Mouse (Mus musculus) 3T3-L1 (cell line): ENCODE measurements around the gene Pabpc4.

Experiments
- DNase-seq: peaks from one replicate; pipeline ENCODE4 v3.0.0-alpha.2; 2015; ENCODE audit warnings: low read depth, low spot score

Gene Pabpc4

GRCm38 (mm10) chr4:123261721-123262401, at the start of gene Pabpc4:
Gene Pabpc4 (plus strand): TSS chr4:123262351.
- DNase-seq, result no peak

- DNase-seq, result no peak
These were observed 48.2 kb upstream of the Pabpc4 start for GRCm38 (mm10) chr4:123213975-123214374.

GRCm38 (mm10) chr4:123215367-123215766, 46.8 kb upstream of the Pabpc4 start:
- DNase-seq, result no peak

GRCm38 (mm10) chr4:123216782-123217181, 45.4 kb upstream of the Pabpc4 start:
- DNase-seq, result peak; percentile 57

- DNase-seq, result peak; percentile 65
These were observed 42.3 kb upstream of the Pabpc4 start for GRCm38 (mm10) chr4:123219720-123220357.

- DNase-seq, result no peak
These were observed 41.5 kb upstream of the Pabpc4 start for GRCm38 (mm10) chr4:123220637-123221036.

GRCm38 (mm10) chr4:123223309-123223708, 38.8 kb upstream of the Pabpc4 start:
- DNase-seq, result peak; percentile 60

- peak; percentile 25 for DNase-seq
These were observed 36.3 kb upstream of the Pabpc4 start for GRCm38 (mm10) chr4:123225718-123226403.

- no peak for DNase-seq
These were observed 34.4 kb upstream of the Pabpc4 start for GRCm38 (mm10) chr4:123227707-123228106.

- no peak for DNase-seq
These were observed 33.9 kb upstream of the Pabpc4 start for GRCm38 (mm10) chr4:123228270-123228669.

GRCm38 (mm10) chr4:123229166-123229565, 33.0 kb upstream of the Pabpc4 start:
- no peak for DNase-seq

- DNase-seq, result no peak
These were observed 29.3 kb upstream of the Pabpc4 start for GRCm38 (mm10) chr4:123232841-123233240.

GRCm38 (mm10) chr4:123233492-123234084, 28.6 kb upstream of the Pabpc4 start, which contains the start of gene Heyl:
Gene Heyl (plus strand): TSS chr4:123233556.
- no peak for DNase-seq

- DNase-seq, result no peak
These were observed 26.2 kb upstream of the Pabpc4 start for GRCm38 (mm10) chr4:123235835-123236430.

- DNase-seq, result no peak
These were observed 25.6 kb upstream of the Pabpc4 start for GRCm38 (mm10) chr4:123236431-123237031.

- no peak for DNase-seq
These were observed 24.5 kb upstream of the Pabpc4 start for GRCm38 (mm10) chr4:123237386-123238266.

- no peak for DNase-seq
These were observed 22.6 kb upstream of the Pabpc4 start for GRCm38 (mm10) chr4:123239361-123240203.

GRCm38 (mm10) chr4:123246221-123246620, 15.9 kb upstream of the Pabpc4 start:
- no peak for DNase-seq

- DNase-seq, result no peak
These were observed 15.5 kb upstream of the Pabpc4 start for GRCm38 (mm10) chr4:123246651-123247050.
